Mouse (Mus musculus) c-Kit-positive CD71-negative TER-119-negative erythroid progenitor cells, embryonic 14.5 days (primary cell): Measurements from ENCODE around the gene Ubc.

Source experiments
- DNase-seq: peaks from one replicate; pipeline ENCODE4 v3.0.0-alpha.2; 2013; ENCODE audit warnings: low read depth

The Ubc gene

DNA sequence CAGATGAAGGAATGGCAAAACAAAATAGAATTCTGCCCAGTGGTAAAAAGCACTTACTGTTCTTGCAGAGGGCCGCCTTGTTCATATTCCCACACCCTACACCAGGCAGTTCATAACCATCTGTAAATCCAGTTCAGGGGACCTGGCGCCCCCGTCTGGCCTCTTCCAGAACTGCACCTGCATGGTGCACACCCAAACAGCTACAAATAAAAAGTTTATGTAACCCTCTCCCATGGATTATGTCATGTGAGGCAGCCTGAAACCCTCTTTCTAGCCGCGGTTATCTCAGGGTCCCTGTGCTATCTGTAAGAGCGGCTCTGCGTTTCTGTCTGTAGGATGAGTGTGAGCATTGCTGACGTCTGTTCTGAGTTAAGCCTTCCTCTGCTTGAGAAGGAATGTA, 41.5 kb downstream of the Ubc start:
- peak; percentile 66 for DNase-seq

DNA sequence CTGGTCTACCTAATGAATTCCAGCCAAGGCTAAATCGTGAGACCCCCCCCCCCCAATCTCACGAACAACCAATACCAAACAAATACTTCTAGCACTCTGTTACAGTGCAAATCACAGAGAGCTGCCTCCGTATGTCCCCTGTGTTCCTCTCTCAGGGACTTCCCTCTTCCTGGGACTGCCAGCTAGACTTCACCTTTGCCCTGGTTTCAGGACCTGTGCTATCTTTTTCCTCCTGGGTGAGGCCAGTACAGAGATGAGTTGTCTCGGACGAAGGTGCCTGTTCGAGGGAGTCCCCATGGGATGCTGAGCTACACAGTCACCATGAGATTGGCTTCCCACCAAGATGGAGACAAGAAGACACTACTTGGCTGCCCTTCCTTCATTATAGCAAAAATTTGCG, 41.9 kb downstream of the Ubc start:
- DNase-seq, result no peak

DNA sequence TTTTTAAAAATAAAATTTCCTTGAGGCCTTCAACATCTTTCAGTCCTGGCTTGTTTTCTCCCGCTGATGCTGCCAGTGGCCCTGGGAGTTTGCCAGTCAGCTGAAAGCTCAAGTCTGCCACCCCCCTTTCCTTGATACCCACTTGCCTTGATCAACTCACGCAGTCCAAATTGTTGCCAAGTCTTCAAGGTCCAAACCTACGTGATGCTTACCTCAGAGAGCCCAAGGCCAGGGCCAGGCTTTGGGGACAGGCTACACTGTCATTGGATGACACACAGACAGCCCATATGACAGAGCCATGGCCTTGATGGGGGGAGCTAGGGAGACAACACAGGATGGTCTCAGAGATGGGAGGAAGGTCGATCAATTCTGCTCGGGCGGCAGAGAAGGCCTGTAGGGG, 45.7 kb downstream of the Ubc start:
- no peak for DNase-seq

DNA sequence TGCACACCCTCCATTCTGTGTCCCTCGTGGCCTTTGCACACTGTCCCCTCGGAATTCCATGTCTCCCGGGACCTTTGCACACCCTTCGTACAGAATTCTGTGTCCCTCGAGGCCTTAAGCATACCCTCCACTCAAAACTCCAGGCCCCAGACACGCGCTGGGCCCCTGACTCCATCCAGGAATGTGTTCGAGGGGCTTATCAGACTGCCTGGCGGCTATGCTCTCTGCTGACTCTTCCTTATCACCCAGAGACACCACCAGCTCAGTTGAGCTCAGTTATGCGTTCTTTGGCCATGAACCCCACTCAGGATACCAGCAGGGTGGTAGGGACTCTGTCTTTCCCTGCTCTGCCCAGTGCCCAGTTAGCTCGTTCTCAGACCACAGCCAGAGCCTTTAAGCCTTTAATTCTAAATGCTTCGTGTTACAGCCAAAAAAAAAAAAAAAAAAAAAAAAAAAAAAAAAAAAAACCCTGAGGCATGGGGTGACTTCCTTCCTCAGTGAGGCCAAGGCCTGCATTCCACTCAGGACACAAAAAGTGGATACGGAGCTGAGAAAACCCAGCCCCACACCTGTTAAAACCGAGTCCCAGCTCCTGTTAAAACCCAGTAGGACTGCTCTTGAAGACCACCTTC, 48.4 kb downstream of the Ubc start:
- DNase-seq, result no peak

DNA sequence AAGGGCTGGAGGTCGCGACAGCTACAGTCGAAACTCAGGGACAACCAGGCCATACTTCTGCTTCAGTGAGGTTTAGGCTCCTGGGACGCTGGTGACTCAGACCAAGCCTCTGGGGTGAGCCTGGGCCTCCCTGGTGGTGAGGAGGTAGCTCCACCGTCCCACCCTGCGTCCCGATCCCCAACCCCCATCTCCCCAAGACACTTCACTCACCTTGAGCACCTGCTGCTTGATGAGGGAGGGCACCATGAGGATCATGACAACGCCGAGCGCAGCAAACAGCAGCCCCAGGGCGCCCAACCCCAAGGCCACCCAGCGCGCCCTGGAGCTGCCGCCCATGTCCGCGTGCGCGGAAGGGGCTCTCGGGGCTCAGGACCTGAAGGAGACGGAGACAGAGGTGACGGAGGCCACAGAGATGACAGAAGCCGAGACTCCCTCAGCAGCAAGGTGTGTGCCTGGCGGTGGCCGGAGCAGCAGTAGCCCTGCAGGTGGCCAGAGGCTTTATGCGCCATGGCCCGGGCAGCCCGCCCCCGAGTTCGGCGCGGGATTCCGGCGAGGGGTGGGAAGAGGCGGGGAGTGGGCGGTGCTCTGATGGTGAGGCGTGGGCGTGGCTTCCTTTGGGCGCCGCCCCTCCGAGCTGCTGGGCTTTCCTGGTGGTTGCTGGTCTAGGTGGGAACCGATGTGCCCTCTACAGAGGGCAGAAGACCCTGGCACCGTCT, 49.3 kb downstream of the Ubc start, which contains the start of gene Scarb1:
Gene Scarb1, minus strand, starts transcription at position 548 of the 716 bp plus-strand sequence.
- DNase-seq, result peak; percentile 72

DNA sequence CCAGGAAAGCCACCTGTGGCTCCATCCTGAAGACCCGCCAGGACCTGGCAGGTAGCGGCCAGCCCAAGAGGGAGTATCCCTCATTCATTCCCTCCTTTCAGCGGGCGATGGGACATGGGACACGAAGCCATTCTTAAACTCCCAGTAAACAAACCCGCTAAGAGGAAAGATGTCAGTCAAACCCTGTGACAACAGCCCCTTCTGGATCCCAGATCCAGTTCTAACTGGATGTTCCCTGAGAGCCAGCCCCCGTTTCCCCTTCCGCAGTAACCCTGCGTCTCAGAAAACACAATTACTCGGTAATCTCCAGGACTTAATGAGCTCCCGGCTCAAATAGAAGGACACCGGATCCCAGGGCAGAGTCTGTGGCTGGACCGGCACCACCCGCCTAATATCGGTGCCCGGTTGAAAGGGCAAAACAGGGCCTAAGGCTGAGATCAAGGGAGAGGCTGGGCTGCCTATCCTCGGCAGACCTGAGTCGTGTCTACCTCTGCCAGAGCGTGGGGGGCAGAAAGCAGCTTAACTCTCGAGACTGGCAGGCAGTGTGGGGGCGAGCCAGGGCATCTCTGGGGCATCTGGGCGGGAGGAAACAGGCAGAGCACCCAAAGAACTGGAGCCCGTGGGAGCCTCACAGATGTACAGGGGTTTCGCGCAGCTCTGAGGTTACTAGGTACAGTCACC, 50.0 kb downstream of the Ubc start:
- DNase-seq, result no peak

DNA sequence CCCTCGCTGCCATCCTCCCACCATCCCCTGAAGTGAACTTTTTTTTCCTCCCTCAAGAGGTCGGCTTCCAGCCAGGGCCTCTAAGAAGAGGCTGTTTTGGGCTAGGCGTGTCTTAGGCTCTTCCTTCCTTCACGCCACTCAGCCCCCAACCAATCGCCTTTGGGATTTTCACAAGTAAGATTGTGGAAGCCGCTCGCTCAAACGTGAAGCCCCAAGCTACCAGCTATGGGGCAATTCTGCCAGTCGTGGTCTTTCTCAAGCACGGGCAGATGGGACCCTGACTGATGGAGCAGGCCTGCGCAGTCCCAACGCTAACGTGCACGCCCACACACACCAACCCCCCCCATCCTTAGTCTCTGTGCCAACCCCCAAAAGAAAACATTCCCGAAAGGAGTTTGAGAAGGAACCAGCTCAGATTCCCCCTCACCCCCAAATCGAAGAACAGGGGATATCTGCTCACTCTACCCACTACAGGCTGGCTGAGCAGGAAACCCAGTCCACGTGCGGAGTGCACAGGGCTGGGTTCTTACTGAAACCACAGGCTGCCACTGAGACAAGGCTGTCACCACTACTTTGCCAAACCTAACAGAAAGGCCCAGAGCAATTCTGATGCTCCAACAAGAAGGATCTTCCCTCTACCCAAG, 50.8 kb downstream of the Ubc start:
- peak; percentile 65 for DNase-seq

DNA sequence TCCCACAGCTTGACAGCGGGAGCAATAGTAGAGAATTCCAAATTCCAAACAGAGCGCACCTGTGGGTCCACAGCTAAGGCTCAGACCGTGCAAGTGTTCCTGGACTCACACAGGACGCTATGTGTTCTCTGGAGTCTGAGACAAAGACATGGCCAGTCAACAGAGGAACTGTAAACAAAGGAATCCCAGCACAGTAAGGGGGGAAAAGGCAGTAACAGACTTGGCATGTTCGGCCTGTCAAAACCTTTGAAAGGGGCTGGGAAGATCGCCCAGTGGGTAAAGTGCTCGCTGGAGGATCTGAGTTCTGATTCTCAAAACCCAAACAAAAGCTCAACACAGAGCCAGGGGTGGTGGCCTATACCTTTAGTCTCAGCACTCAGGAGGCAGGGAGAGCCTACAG, 52.5 kb downstream of the Ubc start:
- DNase-seq, result no peak

DNA sequence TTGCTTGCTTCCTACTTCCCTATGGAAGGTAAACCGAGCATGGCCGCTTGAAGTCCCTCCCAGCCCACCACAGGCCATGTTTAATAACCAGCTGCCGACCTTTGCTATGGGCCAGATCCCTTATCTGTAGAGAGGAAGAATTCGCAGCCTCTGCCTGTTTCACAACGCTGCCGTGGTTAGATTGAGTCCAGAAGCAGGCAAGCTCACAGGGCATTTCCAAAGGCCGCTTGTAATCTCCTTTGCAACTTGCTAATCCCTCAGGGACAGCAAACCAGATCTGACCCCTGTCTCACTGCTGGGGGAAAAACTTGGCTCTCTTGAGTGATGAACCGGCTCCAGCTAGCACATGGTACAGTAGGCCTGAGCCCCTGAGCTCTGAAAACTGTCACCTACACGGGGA, 53.0 kb downstream of the Ubc start:
- no peak for DNase-seq
